Mouse (Mus musculus): ENCODE data around the gene Fscn3.

GRCm38 (mm10) chr6:28459221-28459668, 31.7 kb downstream of the Fscn3 start:
- no peak for TF ChIP-seq POLR2A (IDR thresholded peaks at IDR 0.05; ENCODE audit: low read depth, low read length)
- TF ChIP-seq CTCF (IDR thresholded peaks at IDR 0.05; ENCODE audit: borderline replicate concordance, insufficient read depth, low read length): no peak

All from embryonic fibroblast, embryonic 13.5 days (primary cell).